Mouse (Mus musculus) liver, embryonic 12.5 days (tissue): ENCODE results near the gene Dner. TPM values are rescaled to one million over a fixed set of nuclear protein-coding genes. Genes with fewer than 3 reads are reported as not detected.

Experiments
- ATAC-seq: fragments of 200-750 bp; cut with Nextera tagmentation; 2 replicates; pipeline ENCODE4 v1.8.0; 2017; ENCODE audit warnings: moderate number of reproducible peaks, mild to moderate bottlenecking, moderate library complexity
- H3K27ac ChIP-seq: fragments of 300-500 bp; sonication (generic); 2 replicates; pipeline ENCODE4 v1.5.1; 2016; ENCODE audit warnings: mild to moderate bottlenecking
- H3K27me3 ChIP-seq: fragments of 300-500 bp; sonication (generic); replicated peaks from 2 replicates; pipeline ENCODE4 v1.6.1; 2016; ENCODE audit warnings: mild to moderate bottlenecking, moderate library complexity
- H3K36me3 ChIP-seq: fragments of 300-500 bp; sonication (generic); 2 replicates; pipeline ENCODE4 v1.6.1; 2016; ENCODE audit warnings: mild to moderate bottlenecking, moderate library complexity
- H3K4me1 ChIP-seq: fragments of 300-500 bp; sonication (generic); 2 replicates; pipeline ENCODE4 v1.6.1; 2016
- H3K4me2 ChIP-seq: fragments of 300-500 bp; sonication (generic); 2 replicates; pipeline ENCODE4 v1.6.1; 2016; ENCODE audit warnings: mild to moderate bottlenecking, moderate library complexity
- H3K4me3 ChIP-seq: fragments of 300-500 bp; sonication (generic); 2 replicates; pipeline ENCODE4 v1.5.1; 2016; ENCODE audit warnings: mild to moderate bottlenecking, moderate library complexity
- H3K9ac ChIP-seq: fragments of 300-500 bp; sonication (generic); 2 replicates; pipeline ENCODE4 v1.6.1; 2016; ENCODE audit warnings: mild to moderate bottlenecking, moderate library complexity
- H3K9me3 ChIP-seq: fragments of 300-500 bp; sonication (generic); replicated peaks from 2 replicates; pipeline ENCODE4 v1.6.1; 2016; ENCODE audit warnings: mild to moderate bottlenecking, moderate library complexity
- WGBS: fragments of 180-500 bp; shearing (Covaris S2); methylation state at CpG from one replicate; pipeline ENCODE4 v1.1.7; 2016; ENCODE audit not compliant: insufficient replicate concordance; 5-methylcytosine and 5-hydroxymethylcytosine counted together
- polyA plus RNA-seq: library from polyadenylated mRNA; unstranded; fragments of >200 nt; fragmentation: Nextera tagmentation; extraction: Ambion mirVana; gene quantifications from 2 replicates; pipeline ENCODE4 v1.2.1, GENCODE M21; 2016

The Dner gene
- polyA plus RNA-seq, 1 experiment from 2014 or later, result 0.06 TPM

DNA sequence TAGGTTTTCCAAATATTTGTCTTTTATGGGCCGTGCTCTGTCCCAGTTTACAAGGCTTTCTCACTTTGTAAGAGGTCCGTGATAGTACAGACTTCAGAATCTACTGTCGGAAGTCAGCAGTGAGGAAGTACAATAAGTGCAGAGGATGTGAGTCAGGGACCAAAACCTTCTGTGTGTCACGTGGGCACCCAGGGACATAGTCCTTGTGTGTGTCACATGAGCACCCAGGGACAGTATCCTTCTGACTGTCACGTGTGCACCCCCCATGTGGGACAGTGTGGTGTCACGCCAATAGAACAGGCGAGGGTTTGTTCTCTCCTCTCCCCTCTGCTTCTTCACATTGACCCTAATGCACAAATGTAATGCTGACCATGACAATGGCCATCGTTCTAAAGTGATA, 134.2 kb downstream of the Dner start:
- H3K4me1 ChIP-seq, result no peaks in the 10 kb centered on the region
- no peak overlapping the region for H3K9ac ChIP-seq
- H3K4me3 ChIP-seq, result no peak overlapping the region
- no peak overlapping the region for H3K4me2 ChIP-seq
- WGBS, result 46% methylated on average over 8 of the region's 8 CpGs
- H3K27me3 ChIP-seq, result no peaks in the 10 kb centered on the region
- no peak for ATAC-seq
- H3K36me3 ChIP-seq, result no peaks in the 10 kb centered on the region
- no peak overlapping the region for H3K27ac ChIP-seq
- H3K9me3 ChIP-seq, result no peaks in the 10 kb centered on the region

DNA sequence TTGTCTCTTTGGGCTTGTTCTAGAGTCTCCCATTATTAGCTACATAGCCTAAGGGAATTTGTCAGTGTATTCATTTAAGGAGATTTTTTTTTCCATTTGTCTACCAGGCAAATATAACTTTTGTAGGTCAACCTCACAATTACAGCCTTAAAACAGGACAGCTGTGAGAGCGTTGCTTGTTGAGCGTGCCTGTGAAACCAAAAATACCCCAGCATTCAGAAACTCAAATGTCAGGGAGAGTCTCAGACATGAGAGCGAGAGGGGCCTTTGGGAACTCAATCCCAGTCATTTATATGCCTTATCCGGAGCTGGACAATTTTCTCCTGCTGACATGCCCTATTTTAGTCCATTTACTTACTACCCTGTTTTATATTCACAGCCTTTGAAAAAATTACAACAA, 134.6 kb downstream of the Dner start:
- Histone ChIP-seq H3K36me3 (no peaks in the 10 kb centered on the region), H3K4me3 (no peak overlapping the region), H3K4me1 (no peaks in the 10 kb centered on the region), H3K27me3 (no peaks in the 10 kb centered on the region), H3K27ac (no peak overlapping the region), H3K9me3 (no peaks in the 10 kb centered on the region), H3K9ac (no peak overlapping the region), H3K4me2 (no peak overlapping the region)
- no peak for ATAC-seq
- WGBS, result 64% methylated on average over 4 of the region's 4 CpGs

DNA sequence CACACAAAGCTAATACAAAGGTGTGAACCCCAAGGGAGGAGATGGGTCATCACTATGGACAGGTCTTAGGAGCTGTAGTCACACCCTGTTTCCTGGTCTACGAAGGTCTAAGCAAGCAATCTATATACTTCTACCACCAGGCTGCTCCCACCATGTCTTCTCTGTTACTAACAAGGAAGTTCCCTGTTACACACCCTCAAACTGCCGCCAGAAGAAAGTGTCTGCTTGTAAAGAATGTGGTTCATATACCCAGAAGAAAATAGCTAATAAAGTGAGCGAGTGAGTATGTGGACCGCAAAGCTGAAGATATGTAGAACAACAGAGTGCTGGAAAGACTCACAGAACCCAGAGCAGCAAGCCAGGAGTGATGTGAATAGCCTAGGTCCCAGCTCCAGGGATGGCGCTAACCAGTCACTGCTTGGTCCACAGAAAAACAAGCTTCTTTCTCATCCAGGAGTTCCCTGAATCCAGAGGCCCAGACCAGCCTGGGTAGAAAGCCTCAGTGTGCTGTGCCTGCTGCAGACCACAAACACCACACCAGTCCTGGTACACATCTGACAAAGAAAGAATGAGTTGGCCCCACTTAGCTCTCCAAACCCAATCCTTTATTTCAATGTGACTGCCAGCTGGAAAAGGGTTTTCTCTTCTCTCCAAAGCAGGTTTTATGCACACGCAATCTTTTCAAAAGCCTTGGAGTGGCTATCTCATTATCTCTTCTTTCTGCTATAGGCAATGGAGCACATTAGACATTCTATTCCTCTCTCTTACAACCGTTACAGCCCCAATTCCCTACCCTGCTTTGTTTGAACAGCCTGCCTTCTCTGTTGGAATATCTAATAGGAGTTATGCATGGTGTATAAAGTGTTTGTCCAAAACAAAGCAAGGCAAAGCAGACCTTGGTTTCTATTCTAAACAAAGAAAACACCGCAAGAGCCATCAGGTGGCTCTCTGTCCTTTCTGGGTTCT, 139.2 kb downstream of the Dner start:
- Histone ChIP-seq H3K9me3 (no peaks in the 10 kb centered on the region), H3K36me3 (no peaks in the 10 kb centered on the region), H3K27ac (no peak overlapping the region), H3K4me3 (no peak overlapping the region), H3K27me3 (no peaks in the 10 kb centered on the region), H3K4me1 (no peaks in the 10 kb centered on the region), H3K4me2 (no peak overlapping the region), H3K9ac (no peak overlapping the region)
- ATAC-seq, result no peak
- 70% methylated on average over 8 of the region's 8 CpGs for WGBS

DNA sequence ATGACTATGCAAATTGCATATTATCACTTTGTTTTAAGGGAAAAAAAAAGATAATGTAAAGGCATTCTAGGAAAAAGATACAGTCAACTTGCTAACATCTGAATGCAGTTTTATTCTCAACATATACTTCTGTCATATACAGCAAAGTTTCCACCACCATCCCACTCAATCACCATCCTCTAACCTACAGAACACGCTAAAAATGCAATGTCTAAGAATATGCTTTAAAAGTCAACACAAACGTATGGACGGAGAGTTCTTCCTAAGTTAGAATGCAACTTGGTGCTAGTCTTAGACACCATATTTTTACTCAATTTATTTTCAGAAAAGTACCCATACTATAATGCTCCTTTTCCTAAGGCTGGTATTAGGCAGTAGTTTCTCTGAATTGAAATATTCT, 144.0 kb downstream of the Dner start:
- Histone ChIP-seq H3K4me3 (no peak overlapping the region), H3K9me3 (no peaks in the 10 kb centered on the region), H3K4me1 (no peaks in the 10 kb centered on the region), H3K27me3 (no peaks in the 10 kb centered on the region), H3K36me3 (no peaks in the 10 kb centered on the region), H3K4me2 (no peak overlapping the region), H3K9ac (no peak overlapping the region), H3K27ac (no peak overlapping the region)
- WGBS, result 78% methylated on average over 3 of the region's 3 CpGs
- no peak for ATAC-seq

DNA sequence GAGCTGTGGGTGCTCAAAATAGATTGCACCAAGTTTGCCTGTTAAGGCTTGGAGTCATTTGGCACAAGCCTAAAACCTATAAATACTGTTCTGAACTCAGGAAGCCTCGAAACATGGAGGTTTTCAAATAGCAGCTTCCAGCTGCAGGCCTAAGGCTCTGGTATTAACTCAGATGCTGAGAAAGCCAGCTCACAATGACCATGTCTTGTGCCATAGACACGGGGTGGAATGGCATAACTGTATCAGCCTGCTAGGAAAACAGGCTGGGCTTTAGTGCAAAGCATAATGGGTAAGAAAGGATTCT, 146.0 kb downstream of the Dner start:
- WGBS, result 51% methylated on average over 2 of the region's 2 CpGs

DNA sequence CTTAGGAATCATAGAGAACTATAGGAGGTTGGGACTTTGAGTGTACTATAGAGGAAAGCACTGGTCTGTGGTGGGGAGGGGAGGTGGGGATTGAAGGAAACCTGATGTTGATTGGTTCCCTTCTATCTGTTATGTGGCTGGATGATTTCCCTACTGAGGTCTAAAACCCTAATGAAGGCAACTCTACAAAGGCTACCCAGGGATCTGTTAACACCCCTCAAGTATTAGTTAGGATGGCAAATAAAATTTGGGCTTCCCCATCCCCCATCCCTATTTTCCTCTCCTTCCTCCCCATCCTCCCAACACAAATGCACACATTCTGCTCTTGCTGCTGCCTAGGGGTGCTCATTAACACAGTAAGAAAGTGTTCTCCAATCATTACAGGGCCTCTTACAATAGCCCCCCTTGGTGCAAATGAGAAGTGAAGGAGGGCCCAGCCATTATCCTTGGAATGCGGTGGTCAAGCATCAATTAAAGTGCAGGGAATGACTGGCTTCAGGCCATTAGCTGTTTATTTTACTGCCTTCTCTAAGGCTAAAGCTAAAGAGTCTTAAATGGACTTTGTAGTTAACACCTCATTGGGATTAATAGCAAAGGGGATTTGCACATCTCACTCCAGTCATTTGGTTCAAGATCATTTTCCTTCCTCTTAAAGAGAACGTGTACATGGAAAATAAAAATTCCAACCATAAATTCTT, 146.5 kb downstream of the Dner start:
- H3K4me1 ChIP-seq, result no peaks in the 10 kb centered on the region

More for the DNA sequence above, 146.0 kb downstream of the Dner start:
- no peak for ATAC-seq
- no peaks in the 10 kb centered on the region for H3K36me3 ChIP-seq
- no peak overlapping the region for H3K9ac ChIP-seq
- H3K27ac ChIP-seq, result no peak overlapping the region
- H3K4me2 ChIP-seq, result no peak overlapping the region
- H3K27me3 ChIP-seq, result no peaks in the 10 kb centered on the region
- no peak overlapping the region for H3K4me3 ChIP-seq
- no peaks in the 10 kb centered on the region for H3K4me1 ChIP-seq
- no peaks in the 10 kb centered on the region for H3K9me3 ChIP-seq

DNA sequence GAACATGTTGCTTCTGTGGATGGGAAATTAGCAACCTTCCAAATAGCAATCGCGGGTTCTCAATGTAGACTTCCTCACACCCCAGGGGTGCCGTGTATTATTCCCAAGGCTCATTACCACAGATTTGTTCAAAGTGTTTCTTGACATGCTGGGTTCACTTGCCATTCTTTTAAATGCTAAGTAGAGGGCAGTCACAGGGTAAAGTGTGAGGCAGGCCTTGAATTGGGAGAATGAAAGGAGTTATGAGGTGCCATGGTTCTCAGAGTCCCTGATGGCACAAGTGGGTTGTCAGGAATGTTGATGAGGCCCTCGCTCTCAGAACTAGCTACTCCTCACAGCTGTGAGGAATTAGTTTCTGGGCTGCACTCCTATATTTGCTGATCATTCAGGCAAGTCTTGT, 160.0 kb downstream of the Dner start:
- no peak for ATAC-seq
- no peaks in the 10 kb centered on the region for H3K4me1 ChIP-seq
- no peak overlapping the region for H3K9ac ChIP-seq
- H3K27ac ChIP-seq, result no peak overlapping the region
- no peak overlapping the region for H3K4me3 ChIP-seq
- H3K27me3 ChIP-seq, result no peaks in the 10 kb centered on the region
- WGBS, result 52% methylated on average over 4 of the region's 4 CpGs
- H3K36me3 ChIP-seq, result no peaks in the 10 kb centered on the region
- no peak overlapping the region for H3K4me2 ChIP-seq
- H3K9me3 ChIP-seq, result no peaks in the 10 kb centered on the region

More for the DNA sequence above, 146.5 kb downstream of the Dner start:
- H3K27ac ChIP-seq, result no peak overlapping the region
- H3K36me3 ChIP-seq, result no peaks in the 10 kb centered on the region
- H3K9ac ChIP-seq, result no peak overlapping the region
- no peaks in the 10 kb centered on the region for H3K27me3 ChIP-seq
- no peaks in the 10 kb centered on the region for H3K9me3 ChIP-seq
- 19% methylated on average over 2 of the region's 2 CpGs for WGBS
- H3K4me2 ChIP-seq, result no peak overlapping the region
- H3K4me3 ChIP-seq, result no peak overlapping the region
- no peak for ATAC-seq

DNA sequence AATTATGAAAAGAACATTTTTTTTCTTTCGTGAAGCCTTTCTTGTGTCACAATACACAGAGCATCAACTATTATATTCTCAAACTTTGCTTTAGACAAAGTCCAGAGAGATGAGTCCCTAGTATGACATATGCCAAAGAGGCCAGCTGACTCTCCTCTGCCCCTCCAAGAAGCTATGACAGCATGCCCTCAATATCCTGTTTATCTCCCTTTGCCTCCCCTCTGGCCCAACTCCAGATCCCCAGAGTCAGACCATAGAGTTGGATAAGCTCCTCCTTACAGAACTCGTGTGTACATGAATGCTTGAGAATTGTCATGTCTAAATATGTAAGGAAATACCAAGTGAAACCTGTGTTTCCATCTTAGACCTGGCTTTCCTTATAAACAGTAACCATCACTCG, 170.5 kb downstream of the Dner start:
- H3K4me1 ChIP-seq, result no peaks in the 10 kb centered on the region
- no peak overlapping the region for H3K4me3 ChIP-seq
- H3K9me3 ChIP-seq, result no peaks in the 10 kb centered on the region
- no peak overlapping the region for H3K4me2 ChIP-seq
- WGBS, result 55% methylated on average over 3 of the region's 3 CpGs
- H3K36me3 ChIP-seq, result no peaks in the 10 kb centered on the region
- no peak for ATAC-seq
- H3K27ac ChIP-seq, result no peak overlapping the region
- H3K9ac ChIP-seq, result no peak overlapping the region
- no peaks in the 10 kb centered on the region for H3K27me3 ChIP-seq

DNA sequence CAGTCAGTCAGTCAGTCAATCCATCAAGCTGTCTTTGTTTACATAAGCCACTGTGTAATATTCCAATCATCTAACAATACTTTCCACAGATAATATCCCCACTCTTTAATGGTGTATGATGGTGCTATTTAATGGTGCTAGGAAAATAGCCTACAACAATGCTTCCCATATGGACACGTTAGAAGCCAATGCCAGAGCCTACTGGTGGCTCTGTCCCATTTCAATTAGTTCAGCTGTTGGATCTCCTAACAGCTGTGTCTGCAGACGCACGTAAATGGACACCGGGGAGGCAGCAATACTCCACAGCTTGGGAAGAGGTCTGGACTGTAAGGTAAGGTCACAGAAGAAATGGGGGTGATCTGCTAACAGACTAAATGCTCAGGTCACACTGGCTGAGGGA, 171.6 kb downstream of the Dner start:
- no peak overlapping the region for H3K4me3 ChIP-seq
- H3K4me2 ChIP-seq, result no peak overlapping the region
- no peaks in the 10 kb centered on the region for H3K9me3 ChIP-seq
- no peak for ATAC-seq
- no peak overlapping the region for H3K9ac ChIP-seq
- WGBS, result 83% methylated on average over 4 of the region's 4 CpGs
- no peaks in the 10 kb centered on the region for H3K36me3 ChIP-seq
- H3K4me1 ChIP-seq, result no peaks in the 10 kb centered on the region
- H3K27me3 ChIP-seq, result no peaks in the 10 kb centered on the region
- no peak overlapping the region for H3K27ac ChIP-seq

DNA sequence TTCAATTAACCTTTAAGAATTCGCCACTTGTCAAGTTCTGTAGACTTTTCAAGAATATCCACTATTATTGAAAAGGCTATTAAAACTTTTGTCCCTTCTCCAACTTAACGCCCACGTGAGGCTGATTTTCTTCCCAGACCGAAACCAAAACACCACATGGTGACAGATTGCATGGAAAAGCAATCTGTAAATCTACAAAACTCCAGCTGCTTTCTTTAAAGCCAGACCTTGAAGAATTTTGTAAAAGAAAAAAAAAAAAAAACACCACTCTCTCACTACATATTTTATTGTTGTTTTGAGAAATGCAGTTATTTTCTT, 173.1 kb downstream of the Dner start:
- Histone ChIP-seq H3K27me3 (no peaks in the 10 kb centered on the region), H3K4me2 (no peak overlapping the region), H3K27ac (no peak overlapping the region), H3K9ac (no peak overlapping the region), H3K9me3 (no peaks in the 10 kb centered on the region), H3K36me3 (no peaks in the 10 kb centered on the region), H3K4me1 (no peaks in the 10 kb centered on the region), H3K4me3 (no peak overlapping the region)
- 62% methylated on average over 4 of the region's 4 CpGs for WGBS
- no peak for ATAC-seq

DNA sequence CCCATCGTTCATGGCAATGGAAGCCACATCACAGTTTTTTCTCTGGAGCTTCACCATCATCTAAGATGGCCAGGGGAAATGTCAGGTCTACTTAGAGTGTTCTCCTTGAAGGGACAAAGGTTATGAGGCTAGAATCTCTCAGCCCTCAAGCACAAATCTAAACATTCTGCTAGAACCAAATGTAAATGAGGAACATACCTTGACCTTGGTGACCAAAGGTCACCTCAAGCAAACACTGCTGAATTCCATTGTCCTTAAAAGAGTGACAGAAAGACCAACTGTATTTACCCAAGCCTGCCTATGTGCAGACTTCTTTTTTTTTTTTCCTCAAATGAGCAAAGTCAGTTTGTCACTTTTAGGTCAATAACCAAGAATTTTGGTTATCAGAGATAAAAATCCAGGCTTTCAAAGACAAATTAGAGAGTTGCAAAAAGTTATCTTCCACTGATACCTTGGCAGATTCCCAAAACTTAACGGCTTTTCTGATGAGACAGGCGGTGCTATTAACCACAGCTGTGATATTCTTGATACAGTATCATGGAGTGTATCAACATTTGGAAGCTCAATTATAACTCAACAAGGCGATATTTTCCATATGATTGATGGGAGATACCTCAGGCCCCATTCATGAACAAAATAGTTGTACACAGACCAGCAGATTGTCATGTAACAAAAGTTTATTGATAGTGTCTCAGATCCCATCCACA, 173.6 kb downstream of the Dner start:
- Histone ChIP-seq H3K36me3 (no peaks in the 10 kb centered on the region), H3K27me3 (no peaks in the 10 kb centered on the region), H3K9me3 (no peaks in the 10 kb centered on the region), H3K9ac (no peak overlapping the region), H3K4me1 (no peaks in the 10 kb centered on the region), H3K27ac (no peak overlapping the region), H3K4me3 (no peak overlapping the region), H3K4me2 (no peak overlapping the region)
- WGBS, result 60% methylated on average over 4 of the region's 4 CpGs
- no peak for ATAC-seq

DNA sequence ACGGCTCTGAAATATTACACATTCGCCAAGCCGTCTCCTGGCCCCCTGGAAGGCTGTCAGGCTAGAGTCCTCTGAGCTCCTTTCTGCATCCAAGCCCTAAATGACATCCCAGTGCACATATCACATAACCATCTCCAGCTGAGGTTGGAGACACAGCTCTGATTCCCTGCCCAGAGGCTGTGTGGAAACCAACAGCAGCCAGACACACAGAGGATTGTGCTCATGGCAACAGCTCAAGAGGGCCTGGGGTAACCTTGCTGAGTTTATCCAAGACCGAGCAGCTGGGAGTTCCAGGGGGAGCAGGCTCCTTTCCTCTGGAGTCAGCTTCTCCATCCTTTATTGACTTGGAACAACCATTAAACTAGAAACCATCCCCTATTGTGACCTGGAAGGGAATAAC, 177.7 kb downstream of the Dner start:
- no peak overlapping the region for H3K27ac ChIP-seq
- WGBS, result 66% methylated on average over 4 of the region's 4 CpGs
- no peak overlapping the region for H3K4me2 ChIP-seq
- H3K9ac ChIP-seq, result no peak overlapping the region
- no peaks in the 10 kb centered on the region for H3K27me3 ChIP-seq
- no peaks in the 10 kb centered on the region for H3K4me1 ChIP-seq
- H3K36me3 ChIP-seq, result no peaks in the 10 kb centered on the region
- ATAC-seq, result no peak
- H3K9me3 ChIP-seq, result no peaks in the 10 kb centered on the region
- H3K4me3 ChIP-seq, result no peak overlapping the region
